Mouse (Mus musculus) heart, embryonic 11.5 days (tissue): Measurements from ENCODE around the gene Rras2. TPM values are rescaled to one million over a fixed set of nuclear protein-coding genes. Genes with fewer than 3 reads are reported as not detected.

ENCODE experiments used
- ATAC-seq: fragments of 200-750 bp; cut with Nextera tagmentation; replicated peaks from 2 replicates; pipeline ENCODE4 v1.8.0; 2017; ENCODE audit warnings: moderate library complexity; ENCODE audit not compliant: insufficient number of reproducible peaks, low FRiP score, low TSS enrichment
- H3K27ac ChIP-seq: fragments of 300-500 bp; sonication (generic); 2 replicates; pipeline ENCODE4 v1.5.1; 2014; ENCODE audit warnings: mild to moderate bottlenecking, low read depth, low read length
- H3K27me3 ChIP-seq: fragments of 300-500 bp; sonication (generic); 2 replicates; pipeline ENCODE4 v1.6.1; 2014; ENCODE audit warnings: mild to moderate bottlenecking, low read length, mixed read lengths; ENCODE audit not compliant: control insufficient read depth, insufficient read depth
- H3K36me3 ChIP-seq: fragments of 300-500 bp; sonication (generic); 2 replicates; pipeline ENCODE4 v1.6.1; 2014; ENCODE audit warnings: mild to moderate bottlenecking, low read length, moderate library complexity, mixed read lengths; ENCODE audit not compliant: control insufficient read depth, insufficient read depth
- H3K4me1 ChIP-seq: fragments of 300-500 bp; sonication (generic); 2 replicates; pipeline ENCODE4 v1.6.1; 2014; ENCODE audit warnings: low read length; ENCODE audit not compliant: control insufficient read depth, insufficient read depth
- H3K4me2 ChIP-seq: fragments of 300-500 bp; sonication (generic); 2 replicates; pipeline ENCODE4 v1.6.1; 2014; ENCODE audit warnings: mild to moderate bottlenecking, moderate library complexity
- H3K4me3 ChIP-seq: fragments of 300-500 bp; sonication (generic); 2 replicates; pipeline ENCODE4 v1.5.1; 2014; ENCODE audit warnings: low read depth, low read length
- H3K9ac ChIP-seq: fragments of 300-500 bp; sonication (generic); 2 replicates; pipeline ENCODE4 v1.6.1; 2014; ENCODE audit warnings: mild to moderate bottlenecking, low read depth, low read length, moderate library complexity
- H3K9me3 ChIP-seq: fragments of 300-500 bp; sonication (generic); replicated peaks from 2 replicates; pipeline ENCODE4 v1.6.1; 2016; ENCODE audit warnings: low read length; ENCODE audit not compliant: control insufficient read depth
- WGBS: fragments of 180-500 bp; shearing (Covaris S2); extraction: QIAGEN DNeasy Blood & Tissue Kit; methylation state at CpG from one replicate; pipeline ENCODE4 v1.1.7; 2014; ENCODE audit not compliant: insufficient replicate concordance; 5-methylcytosine and 5-hydroxymethylcytosine counted together
- polyA plus RNA-seq: library from polyadenylated mRNA; unstranded; fragments of >200 nt; fragmentation: Nextera tagmentation; extraction: Ambion mirVana; gene quantifications from 2 replicates; pipeline ENCODE4 v1.2.1, GENCODE M21; 2014

The Rras2 gene
- polyA plus RNA-seq, 1 experiment from 2014 or later = 53.9 TPM

DNA sequence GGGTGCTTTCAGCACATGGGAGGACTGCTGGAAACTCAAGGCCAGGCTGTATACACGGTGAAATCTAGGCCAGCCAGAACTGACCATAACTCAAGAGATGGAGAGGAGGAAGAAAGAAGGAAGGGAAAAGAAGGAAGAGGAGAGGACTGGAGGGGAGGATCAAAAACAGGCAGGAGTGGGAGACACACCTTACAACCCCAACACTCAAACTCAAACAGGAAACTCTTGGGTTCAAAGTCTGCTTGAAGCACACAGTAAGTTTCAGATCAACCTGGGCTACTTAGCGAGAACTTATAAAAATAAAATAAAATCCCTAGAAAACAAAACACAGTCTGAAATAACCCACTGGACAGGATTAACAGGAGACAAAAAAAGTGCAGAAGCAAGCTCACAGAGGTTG lies 71.8 kb downstream of the Rras2 start:
- Histone ChIP-seq H3K4me2 (no peak overlapping the region), H3K9me3 (no peaks in the 10 kb centered on the region), H3K36me3 (0 out of 2 replicates have a peak, but pooled peaks cover 2% of the 10 kb centered on the region), H3K27me3 (no peaks in the 10 kb centered on the region), H3K9ac (no peak overlapping the region), H3K4me3 (no peak overlapping the region), H3K27ac (no peak overlapping the region), H3K4me1 (peaks cover 27% of the 10 kb centered on the region)
- WGBS = 65% methylated on average over 2 of the region's 2 CpGs
- ATAC-seq = no peak

DNA sequence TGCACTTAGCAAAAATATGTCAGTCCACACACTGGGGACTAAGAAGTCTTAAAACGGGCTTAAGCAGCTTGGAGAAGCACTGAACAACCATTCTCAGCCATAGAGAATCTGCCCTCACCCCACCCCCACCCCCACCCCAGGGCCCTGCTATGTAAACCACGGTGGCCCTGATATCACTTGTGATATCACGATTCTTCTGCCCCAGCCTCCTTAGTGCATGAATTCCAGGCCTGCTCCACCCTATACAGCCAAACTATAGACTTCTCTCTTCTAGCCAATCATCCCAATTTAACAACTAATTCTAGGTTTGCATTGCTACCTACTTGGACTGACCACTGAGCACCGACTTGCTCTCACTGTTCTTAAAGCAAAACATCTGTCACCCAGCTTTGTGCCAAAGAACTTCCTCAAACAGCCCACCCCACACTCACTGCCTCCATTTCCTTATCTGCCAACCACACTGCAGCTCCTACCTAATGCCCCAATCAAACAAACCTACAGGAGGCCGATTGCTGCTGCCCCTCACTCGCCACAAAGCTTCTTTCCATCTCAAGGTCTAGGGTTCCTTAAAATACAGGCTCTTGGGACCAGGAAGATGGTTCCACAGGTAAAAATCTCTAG lies 73.5 kb downstream of the Rras2 start:
- H3K27ac ChIP-seq = no peak overlapping the region
- no peak overlapping the region for H3K4me3 ChIP-seq
- H3K4me2 ChIP-seq = no peak overlapping the region
- no peaks in the 10 kb centered on the region for H3K27me3 ChIP-seq
- ATAC-seq = no peak
- WGBS = 55% methylated on average over 6 of the region's 6 CpGs
- H3K36me3 ChIP-seq = peaks cover 7% of the 10 kb centered on the region; the same call in 1 of the 2 replicates
- H3K4me1 ChIP-seq = peaks cover 29% of the 10 kb centered on the region
- no peaks in the 10 kb centered on the region for H3K9me3 ChIP-seq
- no peak overlapping the region for H3K9ac ChIP-seq

DNA sequence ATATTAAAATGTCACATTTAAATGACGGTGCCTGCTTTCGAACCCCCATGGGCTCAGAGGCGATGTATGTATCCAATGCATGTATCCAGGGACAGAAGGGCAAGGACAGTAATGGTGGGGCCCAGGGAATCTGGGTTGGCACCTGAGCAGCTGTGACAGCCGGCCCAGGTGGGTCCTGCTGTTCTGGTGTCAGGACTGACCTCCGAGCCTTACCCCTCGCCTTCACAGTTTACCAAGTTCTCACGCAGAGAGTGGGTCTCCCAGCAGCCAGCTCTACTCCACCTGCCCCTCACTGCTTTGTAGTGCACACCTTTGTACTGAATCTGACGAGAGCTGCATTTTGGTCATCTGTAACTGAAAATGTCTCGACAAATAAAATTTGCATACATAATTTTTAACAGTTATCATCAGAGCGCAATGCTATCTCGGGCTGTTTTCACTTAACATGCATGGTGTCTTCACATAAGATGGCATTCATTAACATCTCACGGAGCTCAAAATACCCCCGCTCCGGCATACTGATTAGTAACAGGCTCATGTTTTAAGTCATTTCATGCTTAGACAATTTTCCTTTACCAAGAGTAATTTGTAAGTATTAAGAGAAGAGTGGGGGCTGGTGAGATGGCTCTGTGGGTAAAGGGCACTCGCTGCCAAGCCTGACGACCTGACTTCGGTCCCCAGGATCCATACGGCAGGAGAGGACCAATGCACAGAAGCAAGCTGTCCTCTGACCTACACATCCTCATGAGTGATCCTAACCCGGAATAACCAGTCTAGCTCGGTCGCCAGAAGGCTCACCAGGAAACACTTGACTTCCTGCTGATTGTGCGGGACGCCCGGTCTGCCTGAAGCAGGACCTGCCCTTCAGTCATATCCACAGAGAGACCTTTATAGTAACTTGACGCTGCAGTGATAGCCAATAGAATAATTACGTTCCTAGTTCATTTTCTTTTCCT lies 74.3 kb downstream of the Rras2 start:
- ATAC-seq = no peak
- Histone ChIP-seq H3K4me1 (peaks cover 33% of the 10 kb centered on the region), H3K9me3 (no peaks in the 10 kb centered on the region)

DNA sequence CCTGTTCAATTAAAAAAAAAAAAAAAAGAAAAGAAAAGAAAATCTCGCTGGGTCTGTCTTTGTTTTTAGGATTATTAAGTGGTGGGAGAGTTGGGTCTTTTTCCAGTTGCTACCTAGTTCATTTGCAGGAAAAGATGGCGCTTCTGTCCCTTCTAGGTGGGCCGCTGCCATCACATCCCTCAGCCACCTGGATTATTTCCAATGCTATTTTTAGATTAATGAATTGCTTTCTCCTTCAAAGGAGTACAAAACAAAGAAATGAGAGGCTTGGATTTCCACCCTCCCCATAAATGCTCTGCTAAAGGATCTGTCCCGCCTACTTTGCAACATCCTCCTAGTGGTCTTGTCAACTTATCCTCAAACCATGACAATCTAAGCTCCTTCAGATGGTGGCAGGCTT lies 76.2 kb downstream of the Rras2 start:
- no peak overlapping the region for H3K27ac ChIP-seq

More for the DNA sequence above, 74.3 kb downstream of the Rras2 start:
- no peak overlapping the region for H3K27ac ChIP-seq
- 68% methylated on average over 26 of the region's 26 CpGs for WGBS
- no peak overlapping the region for H3K9ac ChIP-seq
- H3K4me3 ChIP-seq = no peak overlapping the region
- no peaks in the 10 kb centered on the region for H3K27me3 ChIP-seq
- H3K4me2 ChIP-seq = no peak overlapping the region
- H3K36me3 ChIP-seq = peaks cover 7% of the 10 kb centered on the region; the same call in 1 of the 2 replicates

DNA sequence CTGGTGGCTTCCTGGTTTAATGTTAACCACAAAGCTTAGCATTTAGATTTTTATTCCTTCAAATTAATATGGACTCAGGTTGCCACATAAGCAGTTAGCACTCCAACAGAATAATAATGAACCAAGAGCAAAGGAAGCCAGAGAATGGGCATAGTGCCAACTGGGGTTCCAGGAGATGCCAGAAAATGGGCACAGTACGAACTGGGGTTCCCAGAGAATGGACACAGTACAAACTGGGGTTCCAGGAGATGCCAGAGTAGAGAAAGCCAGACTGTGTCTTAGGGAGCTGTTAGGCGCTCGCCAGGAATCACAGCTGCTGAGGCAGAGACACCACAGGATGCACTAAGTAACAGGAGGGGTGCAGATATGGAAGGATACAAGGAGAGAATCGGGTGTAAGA lies 80.3 kb downstream of the Rras2 start:
- no peaks in the 10 kb centered on the region for H3K27me3 ChIP-seq
- no peak overlapping the region for H3K9ac ChIP-seq
- H3K27ac ChIP-seq = no peak overlapping the region
- no peak for ATAC-seq
- H3K4me1 ChIP-seq = peaks cover 6% of the 10 kb centered on the region; the same call in 1 of the 2 replicates
- H3K4me2 ChIP-seq = no peak overlapping the region
- no peaks in the 10 kb centered on the region for H3K9me3 ChIP-seq
- H3K36me3 ChIP-seq = peaks cover 20% of the 10 kb centered on the region; the same call in 1 of the 2 replicates
- H3K4me3 ChIP-seq = no peak overlapping the region
- WGBS = 89% methylated on average over 4 of the region's 4 CpGs

More for the DNA sequence above, 76.2 kb downstream of the Rras2 start:
- no peak overlapping the region for H3K9ac ChIP-seq
- H3K36me3 ChIP-seq = peaks cover 9% of the 10 kb centered on the region; the same call in 1 of the 2 replicates
- H3K4me3 ChIP-seq = no peak overlapping the region
- peaks cover 33% of the 10 kb centered on the region for H3K4me1 ChIP-seq
- H3K9me3 ChIP-seq = no peaks in the 10 kb centered on the region
- no peak overlapping the region for H3K4me2 ChIP-seq
- ATAC-seq = no peak
- 82% methylated on average over 4 of the region's 4 CpGs for WGBS
- H3K27me3 ChIP-seq = no peaks in the 10 kb centered on the region

DNA sequence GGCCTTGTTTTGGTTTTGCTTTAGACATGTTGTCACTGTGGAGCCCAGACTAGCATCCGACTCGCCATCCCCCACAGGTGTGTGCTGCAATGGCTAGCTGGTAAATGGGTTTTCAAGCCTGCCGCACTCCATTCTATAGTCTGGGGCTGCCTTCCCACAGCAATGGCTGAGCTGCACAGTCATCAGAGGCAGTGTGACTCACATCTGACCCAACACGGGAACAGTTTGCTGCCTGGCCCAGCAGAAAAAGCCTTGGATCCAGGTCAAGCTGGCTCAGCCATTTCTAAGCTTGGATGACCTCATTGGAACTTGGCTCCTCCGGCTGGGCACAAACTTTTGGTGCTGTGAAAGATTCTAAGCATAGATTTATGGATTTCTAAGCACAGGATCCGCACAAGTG lies 88.0 kb downstream of the Rras2 start:
- Histone ChIP-seq H3K9me3 (no peaks in the 10 kb centered on the region), H3K4me2 (no peak overlapping the region), H3K36me3 (peaks cover 10% of the 10 kb centered on the region; the same call in 1 of the 2 replicates), H3K4me3 (no peak overlapping the region), H3K27ac (no peak overlapping the region), H3K4me1 (no peaks in the 10 kb centered on the region), H3K9ac (no peak overlapping the region), H3K27me3 (no peaks in the 10 kb centered on the region)
- no peak for ATAC-seq
- WGBS = 76% methylated on average over 6 of the region's 6 CpGs

DNA sequence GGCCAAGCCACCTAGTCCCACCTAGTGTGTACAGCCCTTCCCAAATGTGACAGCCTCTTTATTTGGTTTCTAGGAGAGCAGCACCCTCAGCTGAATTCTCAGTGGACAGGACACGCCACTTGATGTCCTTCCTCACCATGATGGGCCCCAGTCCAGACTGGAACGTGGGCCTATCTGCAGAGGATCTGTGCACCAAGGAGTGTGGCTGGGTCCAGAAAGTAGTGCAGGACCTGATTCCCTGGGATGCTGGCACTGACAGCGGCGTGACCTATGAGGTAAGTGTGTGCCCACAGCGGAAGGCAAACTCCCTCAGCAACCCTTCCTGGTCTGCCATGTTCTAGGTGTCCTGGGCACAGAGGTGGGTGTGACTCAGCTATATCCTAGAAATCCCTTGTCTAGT lies 88.8 kb downstream of the Rras2 start:
- Histone ChIP-seq H3K27ac (no peak overlapping the region), H3K4me2 (no peak overlapping the region), H3K4me1 (no peaks in the 10 kb centered on the region), H3K27me3 (no peaks in the 10 kb centered on the region), H3K9me3 (no peaks in the 10 kb centered on the region), H3K36me3 (peaks cover 5% of the 10 kb centered on the region; the same call in 1 of the 2 replicates), H3K9ac (no peak overlapping the region), H3K4me3 (no peak overlapping the region)
- ATAC-seq = no peak
- WGBS = 84% methylated on average over 5 of the region's 5 CpGs

DNA sequence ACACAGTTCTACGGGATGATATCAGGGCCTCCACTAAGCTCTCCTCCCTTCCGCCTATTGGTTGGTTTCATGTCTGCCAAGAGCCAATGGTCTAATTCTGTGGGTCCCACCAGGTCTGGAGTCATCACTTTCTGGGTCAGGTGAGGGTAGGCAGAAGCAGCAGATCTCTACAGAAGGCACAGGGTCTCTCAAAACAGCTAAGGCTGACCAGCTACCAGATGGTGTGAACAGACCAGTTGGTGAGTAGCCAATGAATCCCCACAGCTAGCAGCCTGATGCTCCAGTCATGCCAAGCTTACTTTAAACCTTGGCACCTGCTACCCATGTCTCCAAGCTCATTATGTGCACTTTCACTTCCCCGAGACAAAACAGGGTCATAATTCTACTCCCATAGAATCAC lies 90.2 kb downstream of the Rras2 start:
- H3K36me3 ChIP-seq = 0 out of 2 replicates have a peak, but pooled peaks cover 2% of the 10 kb centered on the region
- no peaks in the 10 kb centered on the region for H3K4me1 ChIP-seq
- WGBS = 85% methylated on average over 3 of the region's 3 CpGs

More for the DNA sequence above, 90.2 kb downstream of the Rras2 start:
- no peak overlapping the region for H3K4me2 ChIP-seq
- H3K27me3 ChIP-seq = no peaks in the 10 kb centered on the region
- no peak overlapping the region for H3K27ac ChIP-seq
- no peak for ATAC-seq
- H3K4me3 ChIP-seq = no peak overlapping the region
- H3K9me3 ChIP-seq = no peaks in the 10 kb centered on the region
- H3K9ac ChIP-seq = no peak overlapping the region
